Mouse (Mus musculus): Measurements from ENCODE around the gene Phb. TPM values are rescaled to one million over a fixed set of nuclear protein-coding genes. Genes with fewer than 3 reads are reported as not detected.

The Phb gene
- total RNA-seq, 2 experiments from 2014 or later = 179 to 189 TPM

Other genes with a start within 250 kb of the Phb start
- not detected in 2 replicates for gene Nxph3, start 152.4 kb upstream of the Phb start, total RNA-seq (2014; fragmentation: Nextera tagmentation)
- not detected in 2 replicates for gene Nxph3, start 152.4 kb upstream of the Phb start, total RNA-seq (2017)
- not detected in 2 replicates for gene Ngfr, start 79.2 kb upstream of the Phb start, total RNA-seq (2014; fragmentation: Nextera tagmentation)
- gene Ngfr, start 79.2 kb upstream of the Phb start, total RNA-seq (2017) = not detected in 2 replicates
- 43.0 and 54.5 TPM in 2 replicates for gene Zfp652, start 45.7 kb downstream of the Phb start, total RNA-seq (2014; fragmentation: Nextera tagmentation)
- gene Zfp652, start 45.7 kb downstream of the Phb start, total RNA-seq (2017) = 27.4 and 28.2 TPM in 2 replicates
- 7.1 and 7.5 TPM in 2 replicates for gene B130006D01Rik, start 56.6 kb downstream of the Phb start, total RNA-seq (2014; fragmentation: Nextera tagmentation)
- 1.5 TPM in 1 of 2 replicates, not detected in the other for gene B130006D01Rik, start 56.6 kb downstream of the Phb start, total RNA-seq (2017)
- gene Phospho1, start 157.5 kb downstream of the Phb start, total RNA-seq (2014; fragmentation: Nextera tagmentation) = 5.6 and 7.5 TPM in 2 replicates
- 0.56 and 3.2 TPM in 2 replicates for gene Phospho1, start 157.5 kb downstream of the Phb start, total RNA-seq (2017)
- 4.4 and 5.0 TPM in 2 replicates for gene Gngt2, start 170.3 kb downstream of the Phb start, total RNA-seq (2014; fragmentation: Nextera tagmentation)
- 4.0 and 4.6 TPM in 2 replicates for gene Gngt2, start 170.3 kb downstream of the Phb start, total RNA-seq (2017)
- 5.9 and 8.9 TPM in 2 replicates for gene Abi3, start 175.5 kb downstream of the Phb start, total RNA-seq (2014; fragmentation: Nextera tagmentation)
- gene Abi3, start 175.5 kb downstream of the Phb start, total RNA-seq (2017) = 3.4 and 5.7 TPM in 2 replicates
- not detected in 2 replicates for gene B4galnt2, start 247.9 kb downstream of the Phb start, total RNA-seq (2014; fragmentation: Nextera tagmentation)
- not detected in 2 replicates for gene B4galnt2, start 247.9 kb downstream of the Phb start, total RNA-seq (2017)

All from megakaryocyte-erythroid progenitor cell, adult 5-6 weeks (primary cell).